8 mouse cellular contexts compared by ENCODE assay signal in genomic region chr19:59459811-59460241, GRCm38 (mm10). TPM values are rescaled to one million over a fixed set of nuclear protein-coding genes. Genes with fewer than 3 reads are reported as not detected.
DNase-seq lines count a peak whose midpoint lies in the region; ATAC-seq and TF ChIP-seq lines count a peak whose summit lies in the region.
"Had no signal": no experiment of that assay in that cellular context is flagged by ENCODE, and none has a peak within 500 bp of the region (broad histone marks: within the 10 kb centered on the region; RNA-seq: fewer than 3 reads in every experiment).

No protein-coding gene starts in this region.

- H3K4me2 ChIP-seq in forebrain, embryonic 15.5 days (replicated peaks): peak overlapping the region; percentile 68
- H3K4me2 ChIP-seq in kidney, postnatal 0 days (ENCODE audit: low read length): peak overlapping the region; percentile 61

- H3K4me1 ChIP-seq in forebrain, embryonic 15.5 days: peaks cover 48% of the 10 kb centered on the region
- peaks cover 4% of the 10 kb centered on the region; the same call in 1 of the 2 replicates for H3K4me1 ChIP-seq in kidney, postnatal 0 days (replicated peaks; ENCODE audit: insufficient read depth, low read length)

- peaks cover 19% of the 10 kb centered on the region; the same call in 1 of the 2 replicates for H3K27me3 ChIP-seq in forebrain, embryonic 15.5 days
- peaks cover 43% of the 10 kb centered on the region for H3K27me3 ChIP-seq in kidney, postnatal 0 days (ENCODE audit: insufficient read depth, low read length)

- no peak for ATAC-seq in forebrain, embryonic 15.5 days (replicated peaks)
- no peak for ATAC-seq in kidney, postnatal 0 days (replicated peaks; ENCODE audit: low FRiP score, low read depth)

- 0% methylated on average over 19 of the region's 19 CpGs for WGBS in forebrain, embryonic 15.5 days
- 1% methylated on average over 19 of the region's 19 CpGs for WGBS in kidney, postnatal 0 days

- H3K4me3 ChIP-seq in forebrain, embryonic 15.5 days: peak overlapping the region; percentile 60
- H3K4me3 ChIP-seq in kidney, postnatal 0 days (replicated peaks; ENCODE audit: low read depth, low read length): peak overlapping the region; percentile 64

- H3K9ac ChIP-seq in forebrain, embryonic 15.5 days (replicated peaks): peak overlapping the region; percentile 70
- peak overlapping the region; percentile 90 for H3K9ac ChIP-seq in kidney, postnatal 0 days (ENCODE audit: low read depth, low read length)

- TF ChIP-seq CTCF in kidney, postnatal 0 days (IDR thresholded peaks at IDR 0.05; ENCODE audit: low read depth): no peak

- H3K27ac ChIP-seq in forebrain, embryonic 15.5 days (replicated peaks): peak overlapping the region; percentile 88
- peak overlapping the region; percentile 95 for H3K27ac ChIP-seq in kidney, postnatal 0 days

- H3K36me3 ChIP-seq in forebrain, embryonic 15.5 days: no peaks in the 10 kb centered on the region
- no peaks in the 10 kb centered on the region for H3K36me3 ChIP-seq in kidney, postnatal 0 days (ENCODE audit: insufficient read depth, low read length)

- H3K9me3 ChIP-seq in forebrain, embryonic 15.5 days: no peaks in the 10 kb centered on the region
- no peaks in the 10 kb centered on the region for H3K9me3 ChIP-seq in kidney, postnatal 0 days (replicated peaks; ENCODE audit: low read length)

- peak; percentile 28 for DNase-seq in right cerebral cortex, postnatal 25 days
- DNase-seq in right cerebral cortex, postnatal 4 days: no peak
- peak; percentile 37 for DNase-seq in kidney, postnatal 0 days (ENCODE audit: low spot score)
- peak; percentile 39 for DNase-seq in retina, embryonic 14.5 days (ENCODE audit: low spot score)
- DNase-seq in gastrocnemius, adult 18-20 months (ENCODE audit: low spot score): no peak
- no peak for DNase-seq in cerebellum, postnatal 4 days (ENCODE audit: low spot score in 2 of 2)

RNA-seq across cellular contexts. Expression of gene Emx2, which starts 1.7 kb away (rescaled TPM):
- polyA plus RNA-seq in forebrain, embryonic 15.5 days (2015; fragmentation: Nextera tagmentation; extraction: Ambion mirVana): 14.7 and 19.9 TPM in 2 replicates
- polyA plus RNA-seq in kidney, postnatal 0 days (2015; fragmentation: Nextera tagmentation; extraction: Ambion mirVana): 24.2 and 25.4 TPM in 2 replicates
- 1 to 10 TPM; 1.1 to 1.3 TPM for total RNA-seq in gastrocnemius, adult 18-20 months (2021)
- total RNA-seq: common myeloid progenitor, adult 5-6 weeks had no signal

Comparison
In these comparisons a context has a peak if more than half of its experiments do, and no peak if none do; other contexts are left out.
1. DNase-seq: peak in right cerebral cortex, postnatal 25 days (single experiment), kidney, postnatal 0 days (single experiment) and retina, embryonic 14.5 days (single experiment); none in right cerebral cortex, postnatal 4 days (single experiment), gastrocnemius, adult 18-20 months (single experiment) and cerebellum, postnatal 4 days (0 of 2).